Mouse (Mus musculus) R1 (cell line): ENCODE data around the gene Filip1l.

Experiments
- DNase-seq: peaks from one replicate; pipeline ENCODE4 v3.0.0-alpha.2; 2018; ENCODE audit warnings: low read depth, low spot score

Filip1l gene

DNA sequence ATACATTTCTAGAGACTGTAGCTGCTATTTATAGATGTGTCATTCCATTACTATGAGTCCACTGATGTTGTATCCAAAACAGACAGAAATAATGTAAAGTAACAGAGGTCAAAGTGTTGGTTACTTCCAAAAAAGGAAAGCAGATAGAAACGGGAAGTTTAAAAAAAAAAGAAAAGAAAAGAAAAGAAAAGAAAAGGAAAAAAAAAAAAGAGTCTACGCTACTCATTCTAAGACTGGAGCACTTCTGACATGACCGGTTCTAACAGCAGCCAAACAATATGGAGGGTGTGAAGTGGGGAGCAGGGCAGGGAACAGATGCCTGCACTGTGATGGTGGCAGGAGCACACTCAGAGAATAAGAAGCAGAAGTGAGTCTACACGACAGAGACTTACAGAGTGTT lies 175.6 kb downstream of the Filip1l start:
- DNase-seq, result no peak

DNA sequence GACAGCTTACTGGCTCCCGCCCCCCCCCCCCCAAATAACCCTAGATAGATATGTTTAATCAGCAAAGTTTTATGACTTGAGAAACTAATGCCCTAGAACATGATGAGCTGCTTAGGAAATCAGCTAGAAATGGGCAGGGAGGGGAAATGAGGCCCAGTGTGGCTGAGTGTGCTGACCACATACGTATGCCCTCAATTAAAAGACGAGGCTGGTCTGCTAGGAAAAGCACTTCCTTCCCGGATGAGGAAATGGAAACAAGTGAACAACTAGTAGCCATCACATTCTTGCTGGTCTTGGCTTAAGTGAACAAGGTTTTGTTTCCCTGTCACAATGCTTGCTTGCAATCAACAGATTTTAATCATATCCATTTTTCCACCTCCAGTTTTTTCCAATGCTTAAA lies 177.7 kb downstream of the Filip1l start:
- DNase-seq, result no peak

DNA sequence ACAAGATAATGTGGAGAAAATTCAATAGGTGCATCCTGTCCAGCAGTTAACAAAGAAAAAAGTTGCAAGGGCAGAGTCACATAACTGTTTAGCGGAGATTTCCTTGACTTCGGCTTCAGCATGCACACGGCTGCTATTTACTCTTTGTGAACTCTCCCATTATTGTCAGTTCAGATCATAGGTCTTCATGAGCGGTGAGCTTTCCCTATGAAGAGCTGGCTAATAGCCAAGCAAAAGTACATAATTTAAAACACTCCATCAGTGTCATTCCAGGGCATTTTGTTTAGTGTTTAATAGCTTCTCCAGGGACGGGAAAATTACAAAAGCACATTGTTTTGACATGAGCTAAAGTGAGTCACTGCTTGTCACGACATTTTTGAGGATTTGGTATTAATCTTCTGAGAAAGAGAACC lies 179.2 kb downstream of the Filip1l start:
- no peak for DNase-seq

DNA sequence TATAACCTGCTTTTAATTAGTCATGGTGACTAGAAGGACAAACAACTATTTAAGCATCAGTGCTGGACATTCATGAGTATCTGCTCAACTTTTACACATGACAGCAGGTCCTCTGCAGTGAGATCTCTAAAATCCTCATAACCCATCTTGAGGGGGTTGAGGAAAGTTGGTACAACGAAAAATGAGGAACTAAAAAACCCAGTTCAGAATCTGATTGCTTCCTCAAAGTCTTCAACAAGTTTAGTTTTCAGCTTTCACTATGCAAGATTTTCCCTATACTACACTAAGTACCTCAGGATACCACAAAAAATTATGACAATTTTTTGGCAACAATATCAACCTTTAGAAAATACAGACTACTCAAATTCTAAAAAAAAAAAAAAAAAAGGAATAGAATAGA lies 181.5 kb downstream of the Filip1l start:
- DNase-seq, result no peak

DNA sequence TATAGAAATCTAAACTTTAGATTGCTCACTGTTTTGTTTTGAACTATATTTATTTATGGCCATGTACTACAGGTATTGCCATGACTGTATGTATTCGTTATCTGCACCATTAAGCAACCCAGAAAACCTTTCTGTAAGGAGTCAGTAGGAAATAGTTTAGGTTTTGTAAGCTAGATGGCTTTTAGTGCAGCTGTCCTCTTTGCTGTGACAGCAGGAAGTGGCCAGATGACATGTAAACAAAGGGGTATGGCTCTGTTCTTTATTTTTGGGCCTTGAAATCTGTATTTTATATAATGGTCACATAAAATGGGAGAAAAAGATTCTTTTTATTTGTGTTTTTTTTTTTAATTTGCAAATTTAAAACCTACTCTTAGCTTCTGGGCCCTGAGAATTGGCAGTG lies 181.9 kb downstream of the Filip1l start:
- DNase-seq, result no peak

DNA sequence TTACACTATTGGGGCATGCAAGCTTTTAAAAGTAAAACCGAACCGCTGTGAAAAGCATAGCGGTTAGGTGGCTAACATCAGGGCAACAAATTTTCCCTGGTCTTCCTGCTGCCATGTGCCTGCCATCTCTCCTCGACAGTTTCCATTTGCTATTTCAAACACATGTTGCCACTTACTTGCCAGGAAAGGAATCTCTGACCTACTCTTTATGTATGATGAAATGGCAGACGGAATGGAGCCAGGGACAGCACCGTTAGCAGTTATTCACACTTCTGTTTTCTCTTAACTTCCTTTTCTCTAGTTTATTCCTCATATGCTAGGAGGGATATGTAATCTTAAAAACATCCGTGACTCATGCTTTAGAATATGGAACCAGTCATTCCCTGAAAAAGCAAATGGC lies 183.6 kb downstream of the Filip1l start:
- no peak for DNase-seq

DNA sequence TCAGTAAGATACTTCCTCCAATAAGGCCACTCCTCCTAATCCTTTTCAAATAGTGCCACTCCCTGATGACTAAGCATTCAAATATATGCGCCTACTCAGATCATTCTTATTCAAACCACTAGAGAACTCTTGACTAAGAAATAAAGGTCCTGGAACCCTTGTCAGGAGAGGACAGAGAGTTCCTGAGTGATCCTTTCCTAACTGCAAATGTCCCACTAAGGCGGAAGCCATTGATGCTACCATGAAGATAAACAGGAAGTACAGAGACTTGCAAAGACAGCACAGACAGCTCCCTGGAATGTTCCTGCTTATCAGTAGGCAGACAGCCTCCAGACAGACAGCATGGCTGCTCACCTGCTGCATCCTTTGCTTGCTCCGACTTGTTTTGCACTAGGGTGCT lies 190.3 kb downstream of the Filip1l start:
- peak; percentile 95 for DNase-seq

DNA sequence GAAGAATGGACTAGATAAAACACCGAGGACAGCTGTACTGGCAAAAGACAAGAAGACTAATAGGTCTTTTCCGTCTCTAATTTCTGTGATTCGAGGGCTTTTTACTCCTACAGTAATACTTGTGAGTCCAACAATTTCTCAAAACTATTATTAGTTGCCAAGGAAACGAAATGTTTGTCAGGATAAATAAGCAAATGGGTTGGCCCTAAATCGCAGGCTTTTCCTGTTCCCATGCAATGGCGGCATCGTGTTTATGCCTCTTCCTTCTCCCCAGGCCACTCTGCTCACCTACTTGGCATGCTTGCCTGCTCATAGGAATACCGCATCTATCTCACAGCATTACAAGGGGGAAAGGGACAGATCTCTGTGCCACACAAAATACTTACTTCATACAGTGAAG lies 191.5 kb downstream of the Filip1l start:
- DNase-seq, result no peak

DNA sequence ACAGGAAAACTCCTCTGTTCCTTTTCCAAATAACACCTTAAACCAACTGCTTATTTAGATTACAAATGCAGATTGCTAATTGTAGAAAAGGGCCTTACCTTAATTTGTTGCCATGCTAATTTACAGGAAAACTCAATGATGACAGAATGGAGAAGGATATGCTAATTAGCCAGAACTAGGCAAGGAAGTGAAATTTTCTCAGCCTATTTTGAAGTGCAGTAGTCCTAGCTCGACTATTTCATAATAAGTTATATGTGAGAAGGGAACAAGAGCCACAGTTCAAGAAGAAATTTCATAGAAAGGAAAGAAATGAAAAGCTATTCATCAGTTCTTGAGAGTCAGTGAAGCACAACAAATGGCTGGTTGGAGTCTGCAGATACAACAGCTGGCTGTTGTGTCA lies 193.5 kb downstream of the Filip1l start:
- no peak for DNase-seq

DNA sequence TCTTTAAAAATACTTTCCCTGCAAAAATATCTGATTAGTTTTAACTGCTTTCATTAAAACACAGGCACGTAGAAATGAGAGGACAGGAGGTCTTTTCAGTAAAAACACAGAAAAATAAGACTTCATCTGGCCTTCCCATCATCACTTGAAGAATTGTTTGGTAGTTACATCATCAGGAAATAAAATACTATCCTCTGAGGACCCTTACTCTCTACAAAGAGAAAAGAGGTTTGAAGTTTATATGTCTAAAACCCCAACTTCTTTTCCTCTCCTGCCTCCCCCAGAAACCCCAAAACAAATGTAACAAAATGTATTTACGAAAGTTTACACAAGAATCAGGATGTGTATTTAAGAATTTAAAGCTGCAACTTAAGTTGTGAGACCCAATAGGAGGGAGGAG lies 195.7 kb downstream of the Filip1l start:
- no peak for DNase-seq

DNA sequence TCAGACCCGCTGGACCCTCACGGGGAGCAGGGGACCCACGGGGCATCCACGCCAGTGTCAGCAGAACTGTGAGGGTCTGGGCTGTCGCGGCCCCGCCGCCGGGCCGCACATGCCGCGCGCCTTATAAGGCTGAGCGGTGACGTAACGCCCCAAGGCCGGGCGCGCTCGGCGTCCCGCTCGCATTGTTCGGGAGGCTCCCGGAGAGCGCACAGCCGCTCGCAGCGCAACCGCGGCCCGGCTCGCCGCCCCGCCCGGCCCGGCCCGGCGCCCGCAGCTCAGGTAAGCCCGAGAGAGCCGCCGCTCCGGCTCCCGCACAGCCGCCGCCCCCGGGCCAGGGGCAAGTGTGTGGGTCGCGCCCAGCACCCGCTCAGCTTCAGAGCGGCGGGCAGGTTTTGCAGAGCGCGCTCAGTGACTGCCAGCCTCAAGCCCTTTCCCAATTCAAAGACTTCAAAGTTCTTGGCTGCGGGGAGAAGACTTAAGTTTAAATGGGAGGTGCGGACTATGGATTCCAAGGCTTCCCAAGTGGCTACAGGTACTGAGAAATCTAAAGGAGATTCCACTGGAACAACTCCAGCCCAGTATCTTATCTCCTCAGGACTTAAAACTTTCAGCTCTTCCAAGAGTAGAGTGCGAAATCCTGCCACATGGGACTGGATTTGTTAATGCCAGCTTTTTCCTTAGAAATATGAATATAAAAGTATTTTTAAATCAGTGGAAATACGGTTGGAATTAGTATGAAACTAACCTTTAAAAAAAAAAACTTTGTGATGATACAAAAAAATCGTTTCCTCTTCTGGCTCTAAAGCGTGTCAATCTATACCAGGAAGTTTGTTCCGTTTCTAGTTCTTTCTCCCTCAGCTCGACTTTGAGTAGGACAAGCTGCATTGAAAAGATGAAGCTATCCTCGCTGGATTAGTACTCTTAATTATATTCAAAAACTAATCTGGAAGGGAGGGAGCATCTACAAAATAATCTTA lies 196.5 kb downstream of the Filip1l start:
- peak; percentile 67 for DNase-seq

DNA sequence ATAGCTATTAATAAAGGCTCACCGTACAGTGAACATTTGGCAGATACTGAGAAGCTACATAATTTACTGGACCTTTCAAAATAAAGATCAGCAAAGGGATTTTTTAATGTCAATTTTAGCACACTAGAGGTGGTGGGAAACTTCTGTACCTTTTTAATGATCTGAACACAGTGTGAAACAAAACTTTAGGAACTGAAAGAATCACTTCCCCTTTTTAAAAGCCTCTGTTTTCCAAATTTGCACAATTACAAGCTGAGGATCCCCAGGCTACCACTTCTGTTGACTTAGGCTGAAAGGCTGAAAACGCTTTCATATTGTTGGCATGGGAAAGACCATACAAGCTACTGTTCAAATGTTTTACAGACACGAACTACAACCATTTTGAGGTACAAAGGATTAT lies 197.2 kb downstream of the Filip1l start:
- DNase-seq, result no peak

DNA sequence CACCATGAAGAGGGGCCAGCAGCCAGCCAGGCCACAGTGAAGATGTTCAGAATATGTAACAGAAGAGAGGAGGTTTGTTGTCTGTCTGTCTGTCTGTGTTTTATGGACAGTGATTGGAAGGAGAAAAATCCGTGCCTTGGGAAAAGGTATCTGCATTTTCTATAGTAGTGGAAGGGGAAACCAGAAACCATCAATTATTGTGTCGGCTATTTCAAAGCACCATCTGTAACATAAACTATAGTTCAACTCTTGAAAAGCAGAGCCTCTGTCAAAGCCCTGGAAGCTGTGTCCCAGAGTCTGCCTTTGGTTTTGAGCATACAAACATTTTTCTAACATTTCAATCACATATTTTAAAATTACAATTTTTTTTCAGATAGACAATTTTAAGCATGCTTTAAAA lies 197.9 kb downstream of the Filip1l start:
- no peak for DNase-seq

DNA sequence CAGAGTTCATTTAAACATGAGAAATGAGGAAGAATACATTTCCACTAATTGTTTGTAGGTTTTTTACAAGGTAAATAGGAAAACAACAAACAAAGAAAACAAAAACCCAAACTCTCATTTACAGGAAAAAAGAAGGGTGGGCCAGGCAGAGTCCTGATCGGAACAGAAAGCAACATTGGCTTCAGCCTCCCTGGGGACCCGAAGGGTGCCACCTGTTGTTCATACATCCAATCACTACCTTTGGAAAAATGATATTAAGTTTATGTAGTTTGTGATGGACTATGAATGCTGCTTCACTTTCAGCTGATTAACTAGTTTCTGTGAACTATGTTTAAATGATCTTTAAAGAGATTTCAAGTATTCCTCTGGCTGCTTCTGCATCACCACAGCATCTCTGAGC lies 198.7 kb downstream of the Filip1l start:
- DNase-seq, result no peak

DNA sequence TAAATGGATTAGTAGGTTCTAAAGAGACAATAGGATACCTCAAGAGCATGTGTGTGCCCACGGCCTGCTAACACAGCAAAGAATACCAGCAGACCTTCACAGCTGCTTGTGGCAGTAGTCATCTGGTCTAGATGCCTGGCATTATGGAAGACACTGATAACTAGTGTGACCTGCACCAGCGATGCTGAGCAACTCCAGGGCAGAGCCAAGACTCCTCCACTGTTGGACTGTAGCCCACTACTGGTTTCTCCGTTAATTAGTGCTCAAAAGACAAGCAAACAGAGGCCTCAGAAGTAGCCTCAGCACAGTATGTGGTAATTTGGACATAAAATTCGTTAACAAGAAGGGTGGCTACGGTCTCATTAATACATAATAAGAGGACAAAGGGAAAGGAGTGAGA lies 199.8 kb downstream of the Filip1l start:
- no peak for DNase-seq

DNA sequence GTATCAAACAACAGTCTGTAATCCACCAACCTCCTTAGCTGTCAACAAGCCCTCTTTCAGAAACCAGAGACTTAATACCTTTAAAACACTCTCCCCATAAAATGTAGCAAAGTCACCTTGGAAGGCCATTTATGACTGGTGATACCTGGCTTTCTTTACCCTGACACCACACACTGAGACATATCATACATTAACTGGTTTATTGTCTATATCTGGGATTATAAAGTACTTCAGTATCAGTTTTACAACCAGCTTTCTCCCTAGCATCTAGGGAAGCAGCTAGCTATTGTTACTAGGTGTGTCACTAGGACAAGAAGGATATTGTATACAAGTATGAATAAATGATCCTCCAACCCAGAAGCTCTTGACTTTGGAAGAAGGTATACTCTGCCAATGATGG lies 200.3 kb downstream of the Filip1l start:
- no peak for DNase-seq

DNA sequence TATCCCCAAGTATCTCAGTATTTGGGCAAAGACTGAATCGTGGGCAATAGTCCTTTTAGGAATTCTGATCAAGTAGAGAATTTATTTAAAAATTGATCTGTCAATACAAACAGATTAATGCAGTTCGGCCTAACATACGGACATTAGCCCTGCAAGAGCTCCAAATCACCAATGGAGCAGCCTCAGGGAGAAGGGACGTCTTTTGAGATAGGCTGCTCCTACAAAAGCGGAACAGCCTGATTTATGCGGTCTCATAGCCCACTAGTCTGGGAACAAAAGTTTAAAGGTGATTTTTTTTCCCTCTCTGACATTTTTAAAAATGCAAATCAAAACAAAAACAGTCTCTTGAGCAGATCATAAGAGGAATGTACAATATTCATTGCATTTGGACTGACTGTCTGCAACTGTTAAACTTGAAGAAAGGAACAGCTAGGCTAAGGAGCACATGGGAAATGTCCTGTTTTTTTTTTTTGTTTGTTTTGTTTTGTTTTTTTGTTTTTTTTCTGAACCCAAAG lies 202.1 kb downstream of the Filip1l start:
- no peak for DNase-seq

DNA sequence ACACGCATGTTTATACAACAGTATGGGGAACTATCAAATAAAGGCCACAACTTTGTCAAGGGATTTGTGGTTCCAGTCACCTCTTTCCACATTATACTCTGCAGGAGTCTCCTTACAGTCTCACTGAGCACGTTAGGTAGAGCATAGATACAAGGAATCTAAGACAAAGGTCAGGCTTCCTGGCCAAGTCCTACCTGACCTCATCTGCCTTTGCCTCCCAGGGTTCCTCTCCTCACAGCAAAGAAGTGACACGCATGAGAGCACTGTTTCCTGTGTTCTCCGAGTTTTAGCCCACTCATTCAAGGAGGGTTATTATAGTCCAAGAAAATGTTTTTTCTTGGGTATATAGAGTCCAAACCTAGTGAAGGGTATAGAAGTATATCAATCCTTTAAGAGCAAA lies 202.8 kb downstream of the Filip1l start:
- DNase-seq, result no peak

DNA sequence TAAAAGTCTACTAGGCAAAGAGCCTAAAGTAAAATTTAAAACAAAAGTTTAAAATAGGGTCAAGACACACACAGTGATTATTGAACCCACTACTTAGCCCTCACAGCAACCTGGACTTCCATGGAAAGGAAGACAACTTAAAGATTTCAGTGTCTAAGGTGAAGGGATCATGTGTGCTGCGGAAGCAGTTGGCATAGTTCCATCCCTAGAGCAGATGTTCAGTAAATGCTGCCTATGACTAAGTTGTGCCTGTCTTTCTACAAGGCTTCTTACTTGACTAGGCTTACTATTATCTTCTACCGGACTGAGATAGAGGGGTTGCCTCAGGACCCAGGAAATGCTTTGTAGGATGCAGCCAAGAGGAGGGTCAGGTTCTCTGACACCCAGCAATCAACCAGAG lies 203.4 kb downstream of the Filip1l start:
- DNase-seq, result no peak

DNA sequence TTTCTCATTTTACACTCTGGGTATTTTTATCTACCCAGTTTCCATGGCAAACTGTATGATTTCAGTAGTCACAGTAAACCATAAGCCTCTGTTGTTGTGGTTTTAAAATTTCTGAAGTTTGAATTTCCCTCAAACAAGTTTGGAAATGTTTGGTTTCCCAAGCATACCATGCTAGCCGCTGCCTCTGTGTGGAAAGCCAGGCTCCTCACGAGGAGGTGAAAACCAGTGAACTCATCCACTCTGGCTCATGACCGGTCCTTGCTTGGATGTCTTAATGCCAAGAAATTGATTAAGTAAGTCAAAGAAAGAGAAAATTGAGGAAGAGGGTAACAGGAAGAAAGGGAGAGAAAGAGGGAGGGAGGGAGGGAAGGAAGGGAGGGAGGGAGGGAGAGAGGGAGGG lies 205.4 kb downstream of the Filip1l start:
- no peak for DNase-seq

DNA sequence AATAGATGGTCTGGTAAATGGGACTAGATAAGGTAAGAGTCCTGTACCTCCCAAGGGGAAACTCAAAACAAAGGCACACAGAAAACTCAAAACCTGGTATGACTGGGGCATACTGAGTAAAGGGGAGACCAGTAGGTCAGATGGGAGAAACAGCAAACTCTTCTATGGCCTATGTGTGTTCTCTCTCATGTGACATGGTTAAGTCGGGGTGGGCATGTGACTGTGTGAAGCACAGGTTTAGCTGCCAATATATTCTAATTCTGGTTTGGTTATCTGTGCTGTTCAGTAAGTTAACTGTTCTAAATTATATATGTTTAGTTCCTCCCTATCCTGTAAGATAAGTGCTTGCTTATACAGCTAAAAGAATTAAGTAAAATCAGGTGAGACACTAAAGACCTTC lies 207.3 kb downstream of the Filip1l start:
- DNase-seq, result no peak

DNA sequence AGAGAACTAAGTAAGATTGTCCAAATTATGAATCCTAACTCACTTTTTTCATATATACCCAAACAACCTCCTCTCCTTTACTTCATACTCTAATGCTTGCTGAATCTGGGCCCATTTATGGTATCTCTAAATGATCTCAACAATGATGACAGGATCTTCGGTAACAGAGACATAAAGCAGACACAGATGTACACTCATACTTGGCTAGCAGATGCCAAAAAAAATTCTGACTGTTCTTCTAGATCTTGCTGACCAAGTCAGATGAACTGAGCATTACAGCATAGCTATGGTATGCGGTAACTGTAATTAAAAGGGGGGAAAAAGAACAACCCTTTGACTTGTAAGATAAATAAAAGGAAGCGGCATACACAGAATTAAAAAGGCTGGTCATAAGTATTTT lies 210.6 kb downstream of the Filip1l start:
- no peak for DNase-seq

DNA sequence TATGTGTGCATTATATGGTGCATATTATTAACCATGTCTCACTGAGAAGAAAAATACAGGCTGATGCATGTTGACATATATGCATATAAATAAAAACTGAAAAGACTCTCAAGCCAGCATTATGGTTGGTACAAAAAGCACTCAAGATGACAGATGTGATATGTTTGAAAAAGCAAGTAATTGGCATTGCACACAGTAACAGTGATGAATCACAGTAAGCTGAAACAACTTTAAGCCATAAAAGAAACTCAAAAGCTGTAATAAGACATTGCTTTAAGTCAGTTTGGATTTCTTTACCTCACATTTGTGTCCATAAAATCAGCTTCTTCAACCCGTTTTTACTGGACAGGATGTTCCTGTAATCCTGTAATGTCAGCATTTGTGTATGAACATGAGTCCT lies 211.9 kb downstream of the Filip1l start:
- DNase-seq, result no peak
